Mouse (Mus musculus) adrenal gland, postnatal 36 days (tissue): Measurements from ENCODE around the gene D230025D16Rik. TPM values are rescaled to one million over a fixed set of nuclear protein-coding genes. Genes with fewer than 3 reads are reported as not detected.

Experiments used
- DNase-seq, 2 experiments: peaks; one replicate each; pipeline ENCODE4 v3.0.0; 2021; ENCODE audit warnings: mixed read lengths in 1 of 2
- total RNA-seq, 2 experiments: library from RNA; stranded (reverse); gene quantifications; 2 replicates each; pipeline ENCODE4 v1.2.3; 2021

The D230025D16Rik gene
- total RNA-seq, 2 experiments from 2014 or later = 23.7 to 27.2 TPM

DNA sequence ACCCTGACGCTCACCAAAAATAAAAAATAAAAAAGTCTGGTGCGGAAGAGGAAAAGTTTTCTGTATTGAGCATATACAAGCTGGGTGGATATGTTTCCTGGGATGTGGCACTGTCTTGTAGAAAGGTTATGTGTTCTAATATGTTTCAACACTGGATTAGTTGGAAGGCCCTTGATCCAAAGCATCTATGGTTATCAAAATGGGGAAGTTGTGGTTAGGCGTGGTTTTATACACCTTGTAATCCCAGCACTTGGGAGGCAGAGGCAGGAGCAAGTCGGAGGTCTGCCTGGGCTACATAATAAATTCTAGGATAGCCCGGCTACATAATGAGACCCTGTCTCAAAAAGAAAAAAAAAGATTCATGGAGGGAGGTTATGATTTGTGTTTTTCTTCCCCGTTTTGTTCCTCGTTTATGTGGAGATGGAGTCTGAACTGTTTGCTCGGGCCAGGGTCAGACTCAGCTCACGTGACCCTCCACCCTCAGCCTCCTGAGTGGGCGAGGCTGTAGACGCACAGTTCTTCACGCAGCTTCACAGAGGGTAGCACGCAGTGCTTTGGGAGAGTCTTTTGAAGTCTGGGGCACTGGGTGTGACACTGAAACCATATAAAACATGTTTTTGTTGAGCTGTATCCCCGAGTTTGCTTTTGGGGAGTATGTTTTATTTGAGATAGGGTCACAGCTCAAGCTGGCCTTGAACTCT lies 12.6 kb downstream of the D230025D16Rik start:
- DNase-seq = no peak

DNA sequence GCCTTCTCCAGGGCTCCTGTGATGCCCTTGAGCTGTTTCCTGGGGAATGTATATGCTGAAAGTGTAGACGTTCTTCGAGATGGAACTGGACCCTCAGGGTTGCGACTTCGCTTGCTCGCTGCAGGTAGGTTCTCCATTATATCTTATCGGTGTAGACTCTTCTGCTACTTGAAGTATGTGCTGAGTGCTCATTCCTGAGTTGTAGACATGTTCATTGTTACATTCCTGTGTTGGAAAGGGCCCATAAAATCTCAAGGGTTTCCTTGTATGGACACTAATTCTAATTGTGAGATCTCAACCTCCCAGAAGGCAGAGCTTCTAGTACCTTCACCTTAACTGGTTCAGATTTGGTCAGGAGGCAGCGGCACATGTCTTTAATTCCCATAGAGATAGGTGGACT lies 16.1 kb downstream of the D230025D16Rik start:
- no peak for DNase-seq

DNA sequence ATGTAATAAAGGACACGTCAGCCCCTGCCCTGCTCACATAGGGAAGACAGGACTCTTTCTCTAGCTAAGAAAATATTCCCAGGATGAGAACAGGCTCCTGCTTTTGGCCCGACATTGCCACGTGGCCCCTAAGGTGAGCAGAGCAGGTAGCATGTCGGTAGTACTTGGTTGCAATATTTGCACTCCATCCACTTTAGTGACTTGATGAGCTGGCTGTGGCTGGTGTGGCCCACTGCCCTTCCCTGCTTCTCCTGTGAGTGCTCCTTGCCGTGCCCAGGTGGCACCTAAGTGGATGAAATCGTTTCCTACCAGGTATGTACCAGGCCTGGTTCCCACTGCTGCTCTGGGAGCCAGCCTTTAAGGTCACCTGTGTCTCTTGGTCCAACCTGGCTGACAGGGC lies 27.0 kb downstream of the D230025D16Rik start:
- no peak for DNase-seq

DNA sequence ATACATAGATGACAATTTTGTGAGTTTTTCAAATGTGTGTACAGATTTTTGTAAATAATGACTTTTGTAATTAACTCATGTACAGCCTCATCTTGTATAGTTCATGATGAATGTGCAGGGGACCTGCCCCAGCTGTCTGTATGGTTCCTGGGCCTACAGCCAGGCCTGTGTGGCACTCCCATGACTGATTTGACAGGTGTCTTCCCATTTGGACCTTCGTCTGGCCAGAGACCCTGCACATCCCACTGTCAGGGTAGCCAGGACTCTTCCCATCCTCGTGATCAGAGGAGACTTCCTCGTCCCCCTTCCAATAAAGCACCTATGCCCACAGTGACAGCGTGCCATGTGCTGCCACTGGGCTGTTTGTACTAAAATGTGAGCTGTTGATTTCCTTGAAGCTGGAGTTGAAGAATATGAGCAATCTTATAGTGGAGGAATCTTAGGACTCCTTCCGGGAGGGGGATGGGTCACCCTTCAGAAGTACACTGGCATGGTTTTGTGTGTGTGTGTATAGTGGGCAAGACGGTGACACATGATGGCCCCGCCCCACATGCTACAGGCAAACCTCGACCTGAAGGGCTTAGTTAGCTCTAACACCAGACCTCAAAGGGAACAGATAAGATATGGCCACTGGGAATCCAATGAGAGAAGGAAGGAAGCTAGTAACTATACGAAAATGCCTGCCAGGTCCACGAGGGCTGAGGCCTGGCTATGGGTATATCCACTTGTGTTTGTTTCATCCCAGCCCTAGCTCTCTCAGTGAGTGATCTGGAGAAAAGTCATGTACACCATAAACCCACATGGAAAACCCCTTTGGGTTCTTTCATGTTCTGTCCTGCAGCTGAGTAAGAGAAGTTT lies 28.0 kb downstream of the D230025D16Rik start:
- no peak for DNase-seq

DNA sequence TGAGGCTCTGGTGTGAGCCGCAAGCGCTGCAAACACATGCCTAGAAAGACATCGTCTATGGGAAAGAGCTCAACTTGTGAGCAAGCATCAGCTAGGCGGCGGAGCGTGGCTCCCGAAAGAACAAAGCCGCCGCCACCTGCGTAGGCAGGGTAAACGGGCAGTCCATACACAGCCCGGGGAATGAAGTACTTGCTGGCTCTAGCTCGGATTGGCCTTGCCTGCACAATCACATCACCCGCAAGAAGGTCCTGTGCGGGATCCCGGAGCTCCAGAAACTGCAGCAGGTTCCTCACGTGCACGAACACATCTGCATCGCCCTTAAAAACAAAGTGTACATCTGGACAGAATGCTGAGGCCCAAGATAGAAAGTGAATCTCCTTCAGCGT lies 28.8 kb downstream of the D230025D16Rik start:
- DNase-seq = peak in 1 of 2 experiments; percentile 7

DNA sequence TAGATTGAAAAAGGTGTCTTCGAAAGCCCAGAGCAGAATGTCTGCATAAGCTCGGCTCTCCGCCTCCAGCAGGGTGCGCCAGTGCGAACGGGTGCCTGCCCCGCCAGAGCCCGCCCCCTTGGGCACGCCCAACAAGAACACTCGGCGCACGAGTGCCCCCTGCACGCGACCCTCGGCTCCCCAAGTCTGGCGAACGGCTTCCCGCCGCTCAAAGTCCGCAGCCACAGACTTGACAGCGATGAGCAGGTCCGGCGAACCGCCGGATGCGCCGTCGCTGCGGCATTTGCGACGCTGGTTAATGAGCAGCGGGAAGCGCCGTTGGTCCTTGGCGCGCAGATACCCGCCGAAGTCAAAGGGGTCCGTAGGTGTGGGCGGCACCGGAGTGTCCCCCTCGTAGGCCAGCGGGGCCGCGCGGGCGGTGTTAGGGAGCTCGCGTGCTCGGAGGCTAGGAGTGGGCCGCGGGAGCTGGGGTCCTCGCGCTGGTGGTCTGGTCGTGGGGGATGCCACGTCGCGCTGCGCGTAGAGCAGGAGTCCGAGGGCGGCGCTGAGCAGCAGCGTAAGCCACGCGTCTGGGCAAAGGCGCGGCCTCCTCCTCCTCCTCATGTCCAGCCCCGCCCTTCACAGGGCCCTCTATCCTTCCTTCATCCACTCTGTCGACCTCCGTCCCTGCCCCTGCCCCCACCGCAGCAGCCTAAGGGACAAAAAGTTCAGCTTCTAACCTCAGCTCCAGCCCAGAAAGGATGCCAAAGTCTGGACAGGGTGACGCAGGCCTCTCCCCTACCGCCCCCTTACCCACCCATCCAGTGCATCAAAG lies 29.4 kb downstream of the D230025D16Rik start:
- DNase-seq = peak; percentile 91 to 95

DNA sequence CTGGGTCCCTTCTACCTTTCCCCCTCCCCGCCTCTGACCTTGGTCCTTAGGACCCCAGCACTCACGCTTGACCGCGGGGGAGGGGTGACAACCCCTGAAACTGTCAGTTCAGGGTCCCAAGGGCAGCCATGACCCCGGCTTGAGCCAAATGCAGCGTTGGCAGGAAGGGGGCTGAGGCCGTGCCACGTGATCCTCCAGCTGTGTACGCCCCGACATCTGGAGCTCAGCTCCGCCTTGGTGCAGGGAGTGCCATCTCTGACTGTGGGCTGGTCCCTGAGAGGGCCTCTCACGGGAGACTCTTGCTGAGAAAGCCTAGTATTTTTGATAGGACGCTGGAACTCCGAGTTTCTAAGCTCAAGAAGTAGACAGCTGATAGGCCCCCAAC lies 30.0 kb downstream of the D230025D16Rik start, which contains the start of gene B3gnt9:
Gene B3gnt9, minus strand, starts transcription at position 188 of the 385 bp plus-strand sequence.
- DNase-seq = peak; percentile 39 to 51

DNA sequence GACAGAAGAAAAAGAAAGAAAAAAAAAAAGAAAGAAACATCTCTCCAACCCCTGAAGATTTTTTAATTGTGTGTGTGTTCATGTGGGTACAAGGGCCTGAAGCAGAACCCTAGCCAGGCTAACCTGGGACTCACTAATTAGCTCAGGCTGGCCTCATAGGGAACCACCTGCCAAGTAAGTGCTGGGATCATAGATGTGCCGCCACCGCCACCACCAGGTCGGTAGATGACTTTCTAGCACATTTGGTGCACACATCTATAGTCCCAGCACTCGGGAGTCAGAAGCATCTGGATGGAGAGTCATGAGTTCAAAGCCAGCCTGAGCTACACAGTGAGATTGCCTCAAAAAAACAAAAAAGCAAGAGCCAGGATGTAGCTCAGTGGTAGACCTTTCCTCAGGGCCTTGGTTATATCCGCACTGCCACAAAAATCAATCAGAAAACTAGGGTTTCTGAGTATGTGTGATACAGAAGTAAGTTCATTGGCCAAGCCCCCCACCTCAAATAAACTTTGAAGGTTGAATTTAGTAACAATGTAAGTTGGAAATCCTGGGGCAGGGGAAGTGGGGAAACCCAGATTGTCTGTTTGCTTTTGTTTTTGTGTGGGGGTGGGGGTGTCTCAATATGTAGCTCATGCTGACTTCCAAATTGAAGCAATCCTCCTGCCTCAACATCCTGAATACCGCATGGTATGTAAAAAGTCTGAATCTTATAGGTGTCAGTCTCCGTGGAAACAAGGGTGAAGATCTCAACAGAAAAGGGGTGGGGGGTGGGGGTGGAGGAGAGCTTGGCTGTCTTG lies 32.6 kb downstream of the D230025D16Rik start:
- DNase-seq = no peak

DNA sequence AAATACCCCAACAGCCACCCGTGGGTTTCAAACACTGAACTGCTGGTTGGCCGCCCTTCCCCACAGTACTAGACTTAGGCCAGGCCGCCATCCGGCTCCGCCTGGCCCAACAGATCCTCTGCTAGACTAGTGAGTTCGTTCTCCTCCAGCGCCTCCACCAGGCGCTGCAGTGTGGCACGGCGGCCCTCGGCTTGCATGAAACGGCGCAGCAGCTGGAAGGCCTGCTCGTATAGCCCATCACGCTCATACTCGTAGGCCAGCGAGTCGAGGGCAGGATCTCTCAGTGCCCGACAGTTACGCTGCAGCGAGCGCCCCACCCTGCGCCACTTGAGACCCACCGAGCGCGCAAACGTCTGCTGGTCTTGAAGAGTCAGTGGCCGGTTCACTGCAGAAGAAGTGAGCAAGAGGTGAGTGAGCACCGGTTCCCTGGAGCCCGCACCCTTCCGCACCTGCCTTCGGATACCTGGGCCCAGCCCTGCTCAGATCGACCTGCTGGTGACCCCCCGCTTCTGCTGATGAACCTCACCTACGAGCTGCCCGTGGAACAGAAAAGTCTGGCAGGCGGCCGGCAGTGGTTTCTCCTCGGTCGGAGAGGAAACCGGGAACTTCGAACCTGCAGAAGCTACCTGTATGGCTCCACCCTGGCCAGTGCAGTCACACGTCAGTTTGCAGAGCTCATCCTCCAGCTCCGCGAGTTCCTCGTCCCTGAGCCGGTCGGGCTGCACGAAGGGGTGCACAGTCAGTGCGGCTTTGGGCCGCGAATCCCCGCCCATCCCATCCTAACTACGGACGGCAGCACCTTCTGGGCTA lies 34.2 kb downstream of the D230025D16Rik start:
- no peak for DNase-seq

DNA sequence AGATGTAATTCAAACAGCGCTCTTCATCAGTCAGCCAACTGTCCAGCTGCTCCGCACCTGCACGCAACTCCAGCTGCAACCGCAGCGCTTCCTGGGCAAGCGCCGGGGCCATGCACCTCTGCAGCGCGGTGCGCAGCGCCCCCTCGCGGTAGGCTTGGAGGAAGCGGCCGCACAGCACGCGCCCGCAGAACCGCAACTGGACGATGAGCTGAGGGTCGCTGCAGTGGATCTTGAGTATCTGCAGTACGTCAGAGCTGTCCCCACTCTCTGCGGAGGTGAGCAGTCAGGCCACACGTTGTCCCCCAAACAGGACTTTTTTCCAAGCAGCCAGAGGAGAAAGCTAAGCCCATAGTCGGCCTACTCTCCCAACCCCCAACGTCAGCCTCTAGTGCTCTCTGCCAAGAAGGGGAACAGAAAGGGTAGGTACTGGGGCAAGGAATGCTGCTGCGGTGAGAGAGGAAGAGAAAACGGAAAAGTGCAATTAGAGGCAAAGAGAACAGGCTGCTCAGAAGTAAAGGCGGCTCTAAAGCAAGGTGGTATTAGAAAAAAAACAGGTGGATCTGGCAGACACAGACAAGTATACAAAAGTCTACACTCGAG lies 34.9 kb downstream of the D230025D16Rik start:
- peak; percentile 84 to 91 for DNase-seq

DNA sequence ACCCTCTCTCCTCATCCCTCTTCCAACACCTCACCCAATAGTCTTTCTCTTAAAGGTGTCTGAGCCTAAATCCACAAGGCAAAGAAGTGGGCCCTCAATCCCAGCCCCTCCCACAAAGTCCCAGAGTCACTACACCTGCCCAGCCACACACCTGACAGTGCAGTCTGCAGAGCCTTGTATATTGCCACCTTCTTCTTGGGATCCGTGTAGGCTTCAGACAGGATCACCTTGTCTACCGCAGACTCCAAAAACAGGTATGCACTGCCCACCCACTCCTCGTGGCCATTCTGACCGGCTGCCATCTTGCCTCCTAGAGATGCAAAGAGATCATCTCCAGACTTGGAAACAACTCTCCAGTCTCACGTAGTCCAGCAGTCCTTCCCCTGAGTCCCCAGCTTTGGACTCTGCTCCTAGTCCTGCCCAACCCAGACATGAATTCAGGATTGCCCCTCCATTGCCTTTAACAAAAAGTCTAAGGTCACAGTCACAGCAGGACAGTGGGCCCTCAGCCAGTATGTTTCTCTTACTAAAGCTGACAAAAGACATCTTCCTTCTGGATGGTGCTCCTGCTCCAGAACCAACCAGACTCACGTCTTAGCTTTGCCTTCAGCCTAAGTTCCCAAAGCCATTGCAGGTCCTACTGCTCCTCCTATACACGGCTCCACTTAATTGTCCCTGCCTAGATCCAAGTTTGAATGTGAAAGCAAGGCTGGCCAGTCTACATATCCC lies 35.6 kb downstream of the D230025D16Rik start:
- DNase-seq = no peak

DNA sequence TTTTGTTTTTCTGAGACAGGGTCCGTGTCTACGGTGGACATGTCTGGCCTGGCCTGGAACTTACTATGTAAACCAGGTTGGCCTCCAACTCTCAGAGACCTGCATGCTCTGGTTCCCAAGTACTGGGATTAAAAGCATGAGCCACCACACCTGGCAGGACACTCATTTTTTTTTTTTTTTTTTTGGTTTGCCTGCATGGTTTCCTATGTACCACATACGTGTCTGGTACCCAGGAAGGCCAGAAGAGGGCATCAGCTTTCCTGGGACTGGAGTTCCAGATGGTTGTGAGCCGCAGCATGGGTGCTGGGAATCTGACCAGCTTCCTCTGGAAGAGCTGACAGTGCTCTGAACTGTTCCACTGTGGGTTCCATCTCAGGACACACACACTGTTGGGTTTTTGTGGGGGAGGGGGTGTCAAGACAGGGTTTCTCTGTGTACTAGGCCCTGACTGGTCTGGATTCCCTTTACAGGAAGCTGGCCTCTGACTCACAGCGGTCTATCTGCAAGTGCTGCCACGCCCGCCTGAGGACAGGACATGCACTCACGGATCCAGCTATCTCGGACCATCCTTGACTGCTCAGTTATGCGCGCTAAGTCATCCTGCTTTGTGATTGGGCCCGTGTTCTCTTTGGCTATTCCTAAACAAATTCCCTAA lies 36.5 kb downstream of the D230025D16Rik start:
- DNase-seq = no peak

DNA sequence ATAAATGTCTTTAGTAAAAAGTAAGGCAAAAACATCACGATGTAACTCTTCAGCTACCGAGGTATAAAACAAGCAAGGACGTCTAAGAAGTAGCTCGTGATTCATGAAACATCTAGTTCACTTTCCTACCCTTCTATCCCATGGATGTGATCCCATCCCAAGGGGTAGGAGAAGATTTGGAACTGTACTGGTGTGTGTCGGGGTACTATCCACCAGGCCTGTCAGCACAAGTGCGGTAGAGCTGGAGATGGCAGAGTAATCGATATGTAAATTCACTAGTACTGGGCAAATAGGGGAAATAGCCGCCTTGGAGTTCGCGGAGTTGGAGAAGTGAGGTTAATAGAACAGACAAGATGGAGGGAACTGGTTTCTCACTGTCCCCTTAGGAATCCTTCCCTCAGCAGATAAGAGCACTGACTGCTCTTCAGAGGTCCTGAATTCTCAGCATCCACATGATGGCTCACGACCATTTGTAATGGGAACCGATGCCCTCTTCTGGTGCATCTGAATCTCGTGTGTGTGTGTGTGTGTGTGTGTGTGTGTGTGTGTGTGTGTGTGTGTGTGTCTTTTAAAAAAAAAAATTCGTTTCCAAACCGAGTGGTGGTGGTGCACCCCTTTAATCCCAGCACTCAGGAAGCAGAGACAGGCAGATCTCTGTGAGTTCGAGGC lies 38.4 kb downstream of the D230025D16Rik start:
- DNase-seq = no peak

DNA sequence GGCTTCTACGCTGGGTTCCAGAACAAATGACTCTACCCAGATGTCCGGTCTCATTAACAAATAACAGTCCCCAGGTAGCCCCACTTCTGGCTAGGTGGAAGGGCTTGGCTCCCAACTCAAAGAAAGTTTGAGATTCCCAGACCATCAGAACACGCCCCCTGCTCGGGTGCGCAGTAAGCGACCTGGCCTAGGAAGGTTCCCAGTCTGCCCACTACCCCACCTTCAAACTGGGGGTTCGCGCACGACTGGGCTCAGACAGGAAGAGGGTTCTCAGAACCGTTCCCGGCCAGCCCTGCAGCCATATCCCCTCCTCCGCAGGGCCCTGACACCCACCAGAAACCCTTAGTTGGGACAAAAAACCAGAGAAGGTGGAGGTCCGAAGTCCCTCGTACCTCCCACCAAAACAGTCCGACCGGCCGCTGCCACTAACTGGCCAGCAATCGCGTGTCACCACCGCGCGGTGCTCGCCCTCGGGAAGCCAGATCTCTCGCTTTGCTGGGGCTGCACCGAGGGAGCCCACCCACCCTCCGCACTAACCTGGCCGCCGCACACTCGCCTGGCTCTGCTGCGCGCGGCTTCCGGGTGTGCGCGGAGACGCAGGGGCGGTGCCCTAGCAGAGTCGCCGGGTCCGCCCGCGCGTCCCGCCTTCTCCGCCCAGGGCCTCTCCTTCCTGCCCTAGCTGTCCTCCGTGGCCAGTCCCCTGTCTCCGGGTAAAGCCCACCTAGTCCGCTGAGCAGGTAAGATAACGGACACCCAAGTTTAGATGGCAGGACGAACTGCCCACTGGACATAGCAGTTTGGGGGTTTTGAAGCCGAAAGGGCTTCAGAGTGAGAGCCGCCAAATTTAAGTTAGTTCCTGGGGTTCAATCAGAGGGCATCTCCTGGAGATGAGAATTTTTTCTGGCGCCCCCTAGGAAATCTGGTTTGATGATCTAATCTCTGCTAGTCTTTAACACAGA lies 39.4 kb downstream of the D230025D16Rik start, which contains the start of the genes Tradd and Fbxl8:
Gene Tradd, minus strand, starts transcription at position 586 of the 959 bp plus-strand sequence.
Gene Fbxl8, plus strand, starts transcription at position 625 of the 959 bp plus-strand sequence.
- peak; percentile 90 to 92 for DNase-seq

DNA sequence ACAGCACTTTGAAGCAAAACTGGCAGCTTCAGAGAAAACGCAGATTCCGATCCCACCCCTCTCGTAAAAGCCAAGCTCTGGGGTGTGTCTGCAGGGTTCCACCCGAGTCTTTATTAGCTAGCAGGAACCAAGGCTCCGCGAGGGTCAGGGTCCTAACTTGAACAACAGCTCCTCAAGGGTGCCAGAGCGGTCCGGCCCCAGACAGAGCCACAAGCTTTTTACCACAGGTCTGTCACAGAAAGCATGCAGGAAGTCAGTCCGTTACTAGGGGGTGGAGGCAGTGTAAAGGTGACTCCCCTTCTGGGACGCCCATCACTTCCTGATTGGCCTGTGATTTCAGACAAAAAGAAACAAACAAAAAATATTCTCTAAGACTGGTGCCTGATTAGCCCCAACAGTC lies 40.2 kb downstream of the D230025D16Rik start:
- peak in 1 of 2 experiments; percentile 35 for DNase-seq

DNA sequence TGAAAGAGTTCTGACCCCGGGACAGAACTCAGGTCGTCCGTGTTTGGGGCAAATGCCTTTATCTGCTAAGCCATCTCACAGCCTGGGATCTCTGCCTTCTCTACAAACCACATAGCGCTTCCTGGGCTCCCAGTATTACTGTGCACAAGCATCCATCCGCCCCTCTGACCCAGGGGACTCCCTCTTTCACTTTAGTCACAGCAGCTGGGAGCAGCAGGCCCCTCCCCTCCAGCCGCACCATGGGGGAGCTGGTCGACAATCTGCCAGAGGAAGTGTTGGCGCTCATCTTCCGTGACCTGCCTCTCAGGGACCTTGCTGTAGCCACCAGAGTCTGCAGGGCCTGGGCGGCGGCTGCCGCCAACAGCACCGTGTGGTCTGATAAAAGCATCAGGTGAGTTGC lies 41.8 kb downstream of the D230025D16Rik start:
- DNase-seq = no peak
